ENCODE assay signal across 9 mouse cellular contexts in the genomic region with DNA sequence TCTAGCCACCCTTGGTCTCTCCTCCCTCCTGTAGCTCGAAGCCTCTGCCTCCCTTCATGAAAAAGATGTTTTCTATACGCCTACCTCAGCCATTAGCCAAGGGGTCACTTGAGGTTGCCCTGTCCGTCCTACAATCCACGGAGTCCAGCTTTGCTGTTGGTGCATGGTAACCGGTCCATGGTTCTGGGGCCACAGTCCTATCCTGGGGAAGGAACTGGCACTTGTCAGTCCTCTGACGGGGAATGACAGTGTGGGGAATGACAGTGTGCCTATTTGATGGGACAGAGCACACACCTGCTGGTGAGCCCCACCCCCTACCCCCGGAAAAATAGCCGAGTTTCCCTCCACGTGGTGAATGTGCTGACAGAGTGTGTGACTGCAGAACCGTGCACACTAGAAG.
A peak's percentile ranks its signal among the peaks of the same experiment; 100 is the strongest.
DNase-seq lines count a peak whose midpoint lies in the region; ATAC-seq and TF ChIP-seq lines count a peak whose summit lies in the region.
"Had no signal": no experiment of that assay in that cellular context is flagged by ENCODE, and none has a peak within 500 bp of the region (broad histone marks: within the 10 kb centered on the region; RNA-seq: fewer than 3 reads in every experiment).

No protein-coding gene starts in this region.

- no peak for TF ChIP-seq POLR2A in heart, adult 2 months (IDR thresholded peaks at IDR 0.05; ENCODE audit: insufficient read depth, low read depth, low read length)

- no peak overlapping the region for H3K4me3 ChIP-seq in heart, adult 2 months
- H3K4me3 ChIP-seq in lung, embryonic 14.5 days (ENCODE audit: low read depth, low read length): no peak overlapping the region
- H3K4me3 ChIP-seq in intestine, embryonic 14.5 days (ENCODE audit: low read depth, low read length): no peak overlapping the region
- no peak overlapping the region for H3K4me3 ChIP-seq in midbrain, postnatal 0 days (ENCODE audit: low read depth, low read length)
- H3K4me3 ChIP-seq: layer of hippocampus, adult 2 months had no signal

- ATAC-seq in lung, embryonic 14.5 days (ENCODE audit: insufficient read depth): peak; percentile 39; the same call in 1 of the 2 replicates
- 0 out of 2 replicates have a peak, but pooled peaks have one; percentile 16 for ATAC-seq in intestine, embryonic 14.5 days (replicated peaks; ENCODE audit: low FRiP score, low TSS enrichment, low read depth)
- ATAC-seq in midbrain, postnatal 0 days (ENCODE audit: low FRiP score): peak; percentile 22; the same call in 1 of the 2 replicates
- no peak for ATAC-seq in frontal cortex, adult (ENCODE audit: low TSS enrichment)

- WGBS in heart, adult 2 months: 13% methylated on average over 10 of the region's 10 CpGs
- 18% methylated on average over 10 of the region's 10 CpGs for WGBS in lung, embryonic 14.5 days
- WGBS in intestine, embryonic 14.5 days: 26% methylated on average over 10 of the region's 10 CpGs
- WGBS in midbrain, postnatal 0 days: 15% methylated on average over 10 of the region's 10 CpGs

- H3K27me3 ChIP-seq in heart, adult 2 months (ENCODE audit: control insufficient read depth, insufficient read depth, low read length): no peaks in the 10 kb centered on the region
- no peaks in the 10 kb centered on the region for H3K27me3 ChIP-seq in lung, embryonic 14.5 days (ENCODE audit: insufficient read depth, low read length)
- no peaks in the 10 kb centered on the region for H3K27me3 ChIP-seq in intestine, embryonic 14.5 days (replicated peaks; ENCODE audit: control insufficient read depth, insufficient read depth, low read length)
- H3K27me3 ChIP-seq in midbrain, postnatal 0 days (ENCODE audit: insufficient read depth, low read length): no peaks in the 10 kb centered on the region

- no peak overlapping the region for H3K27ac ChIP-seq in heart, adult 2 months
- H3K27ac ChIP-seq in lung, embryonic 14.5 days (ENCODE audit: low read depth): no peak overlapping the region
- no peak overlapping the region for H3K27ac ChIP-seq in intestine, embryonic 14.5 days (ENCODE audit: low read depth)
- no peak overlapping the region for H3K27ac ChIP-seq in midbrain, postnatal 0 days (ENCODE audit: low read depth, low read length)
- H3K27ac ChIP-seq: layer of hippocampus, adult 2 months had no signal

- no peaks in the 10 kb centered on the region for H3K79me2 ChIP-seq in heart, adult 2 months (replicated peaks; ENCODE audit: control insufficient read depth, insufficient read depth, low read length)

- no peak overlapping the region for H3K4me2 ChIP-seq in lung, embryonic 14.5 days
- H3K4me2 ChIP-seq in intestine, embryonic 14.5 days (ENCODE audit: low read length): no peak overlapping the region
- peak overlapping the region; percentile 36 for H3K4me2 ChIP-seq in midbrain, postnatal 0 days (ENCODE audit: low read depth, low read length, poor library complexity, severe bottlenecking)

- H3K9me3 ChIP-seq in lung, embryonic 14.5 days (ENCODE audit: low read depth, low read length): no peaks in the 10 kb centered on the region
- H3K9me3 ChIP-seq in intestine, embryonic 14.5 days (ENCODE audit: control insufficient read depth, low read length): no peaks in the 10 kb centered on the region
- H3K9me3 ChIP-seq in midbrain, postnatal 0 days (ENCODE audit: low read length): no peaks in the 10 kb centered on the region

- intact Hi-C loops in heart, adult 2 months (cut with DNase I): loop anchor here (5.0 kb wide), 1 partner anchor 568 kb away; no protein-coding TSS in a partner anchor

- 0 out of 2 replicates have a peak overlapping the region, but pooled peaks have one; percentile 18 for H3K9ac ChIP-seq in heart, adult 2 months (ENCODE audit: low read depth, low read length)
- H3K9ac ChIP-seq in lung, embryonic 14.5 days: no peak overlapping the region
- H3K9ac ChIP-seq in intestine, embryonic 14.5 days (ENCODE audit: low read length): no peak overlapping the region
- H3K9ac ChIP-seq in midbrain, postnatal 0 days (replicated peaks; ENCODE audit: low read length, poor library complexity, severe bottlenecking): 0 out of 2 replicates have a peak overlapping the region, but pooled peaks have one; percentile 24

- DNase-seq in heart, adult 2 months: no peak
- DNase-seq in heart, adult 9 months (ENCODE audit: low spot score in 2 of 2): no peak
- no peak for DNase-seq in lung, embryonic 14.5 days
- no peak for DNase-seq in lung, postnatal 10 days
- no peak for DNase-seq in intestine, embryonic 14.5 days (ENCODE audit: low spot score)
- DNase-seq in midbrain, postnatal 0 days (ENCODE audit: low spot score): no peak
- DNase-seq in layer of hippocampus, adult 18-20 months (ENCODE audit: low spot score in 2 of 2): no peak

- H3K36me3 ChIP-seq in heart, adult 2 months (ENCODE audit: control insufficient read depth, insufficient read depth, low read length): no peaks in the 10 kb centered on the region
- no peaks in the 10 kb centered on the region for H3K36me3 ChIP-seq in lung, embryonic 14.5 days (ENCODE audit: insufficient read depth)
- no peaks in the 10 kb centered on the region for H3K36me3 ChIP-seq in intestine, embryonic 14.5 days (ENCODE audit: control insufficient read depth, insufficient read depth, low read length)
- H3K36me3 ChIP-seq in midbrain, postnatal 0 days (ENCODE audit: insufficient read depth, low read length): no peaks in the 10 kb centered on the region

- H3K4me1 ChIP-seq in heart, adult 2 months (ENCODE audit: control insufficient read depth, insufficient read depth, low read length): peaks cover 3% of the 10 kb centered on the region
- H3K4me1 ChIP-seq in lung, embryonic 14.5 days (ENCODE audit: insufficient read depth): peaks cover 10% of the 10 kb centered on the region; the same call in 1 of the 2 replicates
- H3K4me1 ChIP-seq in intestine, embryonic 14.5 days (replicated peaks; ENCODE audit: control insufficient read depth, insufficient read depth, low read length): peaks cover 12% of the 10 kb centered on the region
- H3K4me1 ChIP-seq in midbrain, postnatal 0 days (ENCODE audit: insufficient read depth, low read length): no peaks in the 10 kb centered on the region

- no peak for TF ChIP-seq CTCF in heart, adult 2 months (IDR thresholded peaks at IDR 0.05)
- no peak for TF ChIP-seq CTCF in lung, embryonic 14.5 days (IDR thresholded peaks at IDR 0.05; ENCODE audit: low read depth)
- TF ChIP-seq CTCF in midbrain, postnatal 0 days (IDR thresholded peaks at IDR 0.05): no peak

- TF ChIP-seq EP300 in heart, adult 2 months (IDR thresholded peaks at IDR 0.05; ENCODE audit: insufficient read depth, low read depth, low read length): no peak

Comparison
In these comparisons a context has a peak if more than half of its experiments do, and no peak if none do; other contexts are left out.
1. H3K9ac ChIP-seq: peak in heart, adult 2 months (single experiment) and midbrain, postnatal 0 days (single experiment); none in lung, embryonic 14.5 days (single experiment) and intestine, embryonic 14.5 days (single experiment).